Mouse (Mus musculus) kidney, postnatal 0 days (tissue): ENCODE measurements at regions not wholly inside any gene's neighbourhood (a gene's known extent, or its start where the extent isn't known, plus 50 kb on each side); places are given as distances from the start of the nearest gene placed in this dataset.
A peak's percentile ranks its signal among the peaks of the same experiment; 100 is the strongest.
"Not testable (repeated sequence)": the region's sequence is repeated elsewhere in the genome, so short reads cannot be mapped to it uniquely, and the experiment has no call there.

Experiments used
- ATAC-seq: fragments of 200-750 bp; cut with Nextera tagmentation; replicated peaks from 2 replicates; pipeline ENCODE4 v1.8.0; 2017; ENCODE audit warnings: low read depth, moderate number of reproducible peaks, moderate TSS enrichment, moderate library complexity; ENCODE audit not compliant: low FRiP score
- DNase-seq: peaks from one replicate; pipeline ENCODE4 v3.0.0-alpha.2; 2016; ENCODE audit warnings: low spot score
- H3K27ac ChIP-seq: fragments of 300-500 bp; sonication (generic); 2 replicates; pipeline ENCODE4 v1.5.1; 2014; ENCODE audit warnings: mild to moderate bottlenecking
- H3K27me3 ChIP-seq: fragments of 300-500 bp; sonication (generic); 2 replicates; pipeline ENCODE4 v1.6.1; 2014; ENCODE audit warnings: low read length, mixed read lengths; ENCODE audit not compliant: insufficient read depth
- H3K36me3 ChIP-seq: fragments of 300-500 bp; sonication (generic); 2 replicates; pipeline ENCODE4 v1.6.1; 2014; ENCODE audit warnings: low read length, mixed read lengths; ENCODE audit not compliant: insufficient read depth
- H3K4me1 ChIP-seq: fragments of 300-500 bp; sonication (generic); replicated peaks from 2 replicates; pipeline ENCODE4 v1.6.1; 2014; ENCODE audit warnings: antibody characterized with exemption, low read length, mixed read lengths; ENCODE audit not compliant: insufficient read depth
- H3K4me2 ChIP-seq: fragments of 300-500 bp; sonication (generic); 2 replicates; pipeline ENCODE4 v1.6.1; 2014; ENCODE audit warnings: mild to moderate bottlenecking, low read length, moderate library complexity, mixed read lengths
- H3K4me3 ChIP-seq: fragments of 300-500 bp; sonication (generic); replicated peaks from 2 replicates; pipeline ENCODE4 v1.5.1; 2014; ENCODE audit warnings: low read depth, low read length
- H3K9ac ChIP-seq: fragments of 300-500 bp; sonication (generic); 2 replicates; pipeline ENCODE4 v1.6.1; 2014; ENCODE audit warnings: low read depth, low read length
- H3K9me3 ChIP-seq: fragments of 300-500 bp; sonication (generic); replicated peaks from 2 replicates; pipeline ENCODE4 v1.6.1; 2016; ENCODE audit warnings: low read length, inconsistent platforms, mixed read lengths
- CTCF ChIP-seq: IDR thresholded peaks from 2 replicates; pipeline ENCODE4 v1.5.1; 2016; ENCODE audit warnings: antibody characterized with exemption, low read depth, mild to moderate bottlenecking, moderate library complexity
- WGBS: fragments of 180-500 bp; shearing (Covaris S2); extraction: QIAGEN DNeasy Blood & Tissue Kit; methylation state at CpG from one replicate; pipeline ENCODE4 v1.1.7; 2014; 5-methylcytosine and 5-hydroxymethylcytosine counted together

DNA sequence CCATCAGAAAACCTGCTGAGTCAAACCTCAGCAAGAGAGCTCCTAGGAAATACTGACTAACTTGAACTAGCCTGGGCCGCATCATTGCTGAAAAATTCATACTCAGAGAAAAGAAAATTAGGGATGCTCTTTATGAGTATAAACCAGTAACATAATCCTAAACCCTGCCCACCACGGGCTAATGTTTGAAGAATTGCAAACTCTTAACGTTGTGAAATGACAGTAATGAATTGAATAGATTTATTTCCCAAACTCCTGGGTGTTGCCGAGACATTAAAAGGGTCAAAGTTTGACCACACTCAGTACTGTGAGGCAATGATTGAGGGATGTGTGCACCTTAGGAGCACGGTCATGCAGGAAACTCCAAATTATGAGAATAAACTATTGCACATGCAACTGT, 125.3 kb downstream of the Gipc2 start:
- no peaks in the 10 kb centered on the region for H3K36me3 ChIP-seq
- no peak for ATAC-seq
- TF ChIP-seq CTCF = no peak
- H3K4me2 ChIP-seq = no peak overlapping the region
- no peaks in the 10 kb centered on the region for H3K27me3 ChIP-seq
- no peak overlapping the region for H3K9ac ChIP-seq
- no peak overlapping the region for H3K4me3 ChIP-seq
- no peak overlapping the region for H3K27ac ChIP-seq
- no peak for DNase-seq
- no peaks in the 10 kb centered on the region for H3K9me3 ChIP-seq
- WGBS = 63% methylated on average over 5 of the region's 5 CpGs
- H3K4me1 ChIP-seq = no peaks in the 10 kb centered on the region

- H3K36me3 ChIP-seq, H3K27me3 ChIP-seq, H3K27ac ChIP-seq, H3K9me3 ChIP-seq, H3K9ac ChIP-seq, H3K4me2 ChIP-seq, H3K4me1 ChIP-seq, DNase-seq, H3K4me3 ChIP-seq, ATAC-seq: not testable (repeated sequence)
- WGBS = 87% methylated on average over 5 of the region's 5 CpGs
Observed at GRCm38 (mm10) chr3:152036819-152037218, 129.2 kb downstream of the Gipc2 start.

GRCm38 (mm10) chr3:152035416-152035815, 130.6 kb downstream of the Gipc2 start:
- no peak overlapping the region for H3K4me3 ChIP-seq
- 66% methylated on average over 5 of the region's 5 CpGs for WGBS
- TF ChIP-seq CTCF = no peak
- H3K27me3 ChIP-seq = no peaks in the 10 kb centered on the region
- H3K36me3 ChIP-seq = no peaks in the 10 kb centered on the region
- H3K4me2 ChIP-seq = no peak overlapping the region
- ATAC-seq (no peak), DNase-seq (no peak)
- H3K9ac ChIP-seq = no peak overlapping the region
- no peak overlapping the region for H3K27ac ChIP-seq
- no peaks in the 10 kb centered on the region for H3K9me3 ChIP-seq
- H3K4me1 ChIP-seq = no peaks in the 10 kb centered on the region

GRCm38 (mm10) chr3:152034686-152035085, 131.3 kb downstream of the Gipc2 start:
- Histone ChIP-seq H3K36me3 (no peaks in the 10 kb centered on the region), H3K9me3 (no peaks in the 10 kb centered on the region), H3K9ac (no peak overlapping the region), H3K27ac (no peak overlapping the region), H3K27me3 (no peaks in the 10 kb centered on the region), H3K4me2 (no peak overlapping the region), H3K4me3 (no peak overlapping the region), H3K4me1 (no peaks in the 10 kb centered on the region)
- DNase-seq (no peak), ATAC-seq (no peak)
- WGBS = 84% methylated on average over 9 of the region's 10 CpGs
- TF ChIP-seq CTCF = peak; percentile 27; the same call in 1 of the 2 replicates

DNA sequence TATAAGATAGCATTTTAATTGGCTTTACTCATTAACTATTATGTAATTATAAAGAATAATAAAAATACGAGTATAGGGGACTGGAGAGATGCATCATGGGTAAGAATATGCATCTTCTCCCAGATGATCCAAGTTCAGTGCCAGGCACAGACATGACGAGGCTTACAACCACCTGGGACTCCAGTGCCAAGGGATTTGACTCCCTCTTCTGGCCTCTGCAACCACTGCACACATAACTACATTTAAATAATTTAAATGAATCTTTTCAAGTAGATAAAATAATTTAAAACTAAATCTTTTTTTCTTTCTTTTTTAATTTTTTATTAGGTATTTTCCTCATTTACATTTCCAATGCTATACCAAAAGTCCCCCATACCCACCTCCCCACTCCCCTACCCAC, 131.8 kb downstream of the Gipc2 start:
- Histone ChIP-seq H3K27me3 (no peaks in the 10 kb centered on the region), H3K9ac (no peak overlapping the region), H3K36me3 (no peaks in the 10 kb centered on the region), H3K4me2 (no peak overlapping the region), H3K27ac (no peak overlapping the region), H3K4me1 (no peaks in the 10 kb centered on the region), H3K4me3 (no peak overlapping the region), H3K9me3 (no peaks in the 10 kb centered on the region)
- WGBS = 95% methylated on average over 2 of the region's 2 CpGs
- DNase-seq (no peak), ATAC-seq (no peak)
- peak; percentile 32; the same call in 1 of the 2 replicates for TF ChIP-seq CTCF

- Histone ChIP-seq H3K4me2 (no peak overlapping the region), H3K27me3 (no peaks in the 10 kb centered on the region), H3K9ac (no peak overlapping the region), H3K4me3 (no peak overlapping the region), H3K27ac (no peak overlapping the region), H3K4me1 (no peaks in the 10 kb centered on the region), H3K9me3 (no peaks in the 10 kb centered on the region), H3K36me3 (no peaks in the 10 kb centered on the region)
- DNase-seq (no peak), ATAC-seq (no peak)
- WGBS = 59% methylated on average over 3 of the region's 3 CpGs
- TF ChIP-seq CTCF = no peak
Observed at GRCm38 (mm10) chr3:152032663-152033318, 133.2 kb downstream of the Gipc2 start.

DNA sequence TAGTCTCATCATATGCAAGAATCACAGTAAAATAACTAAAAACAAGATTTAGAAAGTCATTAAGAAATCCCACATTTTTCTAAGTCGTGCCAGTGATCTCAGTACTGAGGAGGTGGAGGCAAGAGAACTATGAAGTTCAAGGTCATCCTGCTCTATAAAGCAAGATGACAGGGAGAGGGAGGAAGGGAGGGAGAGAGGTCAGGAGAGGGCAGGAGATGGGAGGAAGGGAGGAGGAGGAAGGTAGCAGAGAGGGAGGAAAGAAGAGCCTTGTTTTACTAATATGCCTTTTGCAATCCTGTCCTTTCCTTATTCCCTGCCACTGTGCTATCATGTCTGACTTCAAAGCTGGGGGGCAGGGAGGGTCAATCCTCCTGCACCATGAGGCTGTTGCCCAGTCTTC, 137.3 kb downstream of the Gipc2 start:
- ATAC-seq (no peak), DNase-seq (peak; percentile 12)
- H3K9me3 ChIP-seq = no peaks in the 10 kb centered on the region

More for the DNA sequence above, 137.3 kb downstream of the Gipc2 start:
- H3K9ac ChIP-seq = no peak overlapping the region
- H3K4me1 ChIP-seq = no peaks in the 10 kb centered on the region
- no peaks in the 10 kb centered on the region for H3K36me3 ChIP-seq
- 16% methylated on average over 1 of the region's 1 CpGs for WGBS
- TF ChIP-seq CTCF = no peak
- no peak overlapping the region for H3K4me2 ChIP-seq
- no peak overlapping the region for H3K27ac ChIP-seq
- no peak overlapping the region for H3K4me3 ChIP-seq
- H3K27me3 ChIP-seq = no peaks in the 10 kb centered on the region
